Mouse (Mus musculus) myocyte (in vitro differentiated cells): ENCODE data around the gene Atp5g1. TPM values are rescaled to one million over a fixed set of nuclear protein-coding genes. Genes with fewer than 3 reads are reported as not detected.

Experiments
- H3K27me3 ChIP-seq: one replicate; pipeline ENCODE4 v1.6.1; 2011; ENCODE audit not compliant: control insufficient read depth, insufficient read depth, insufficient read length
- H3K36me3 ChIP-seq: one replicate; pipeline ENCODE4 v1.6.1; 2011; ENCODE audit not compliant: control insufficient read depth, insufficient read depth
- H3K4me2 ChIP-seq: one replicate; pipeline ENCODE4 v1.6.1; 2011; ENCODE audit warnings: low read depth, control low read depth
- H3K4me3 ChIP-seq: one replicate; pipeline ENCODE4 v1.5.1; 2011; ENCODE audit warnings: mild to moderate bottlenecking, control low read depth, moderate library complexity
- H3K79me2 ChIP-seq: one replicate; pipeline ENCODE4 v1.6.1; 2011; ENCODE audit not compliant: control insufficient read depth, insufficient read depth
- H3ac ChIP-seq: one replicate; pipeline ENCODE4 v1.6.1; 2011; ENCODE audit not compliant: control insufficient read depth, insufficient read length
- CEBPB ChIP-seq: IDR thresholded peaks from 2 replicates; pipeline ENCODE4 v1.6.1; 2011; ENCODE audit warnings: mild to moderate bottlenecking, moderate library complexity; ENCODE audit not compliant: poor library complexity, insufficient read depth, severe bottlenecking
- E2F4 ChIP-seq: IDR thresholded peaks from one replicate; pipeline ENCODE4 v1.6.1; 2011; ENCODE audit warnings: mild to moderate bottlenecking, control low read depth, moderate library complexity; ENCODE audit not compliant: insufficient read depth
- MAX ChIP-seq: IDR thresholded peaks from one replicate; pipeline ENCODE4 v1.6.1; 2011; ENCODE audit warnings: low read depth, mild to moderate bottlenecking, control low read depth
- MYOD1 ChIP-seq, 3 experiments: IDR thresholded peaks; one replicate each; pipeline ENCODE4 v1.6.1; 2011; ENCODE audit warnings: control low read depth in 2 of 3, low read depth in 2 of 3, mild to moderate bottlenecking in 2 of 3, moderate library complexity in 1 of 3; ENCODE audit not compliant: insufficient read length in 2 of 3, control insufficient read depth in 1 of 3
- MYOG ChIP-seq, 3 experiments: IDR thresholded peaks; one replicate each; pipeline ENCODE4 v1.6.1; 2011; ENCODE audit warnings: control low read depth in 2 of 3, low read depth in 2 of 3, mild to moderate bottlenecking in 2 of 3; ENCODE audit not compliant: insufficient read length in 2 of 3, control insufficient read depth in 1 of 3, insufficient read depth in 1 of 3
- POLR2A ChIP-seq: IDR thresholded peaks from one replicate; pipeline ENCODE4 v1.6.1; 2011; ENCODE audit warnings: low read depth, mild to moderate bottlenecking, control low read depth, moderate library complexity; ENCODE audit not compliant: insufficient read length
- POLR2AphosphoS2 ChIP-seq: IDR thresholded peaks from one replicate; pipeline ENCODE4 v1.6.1; 2011; ENCODE audit warnings: low read depth, control low read depth; ENCODE audit not compliant: insufficient read length
- REST ChIP-seq: IDR thresholded peaks from one replicate; pipeline ENCODE4 v1.6.1; 2011; ENCODE audit warnings: mild to moderate bottlenecking, control low read depth, moderate library complexity; ENCODE audit not compliant: insufficient read depth, insufficient read length
- SRF ChIP-seq: IDR thresholded peaks from one replicate; pipeline ENCODE4 v1.6.1; 2011; ENCODE audit warnings: low read depth; ENCODE audit not compliant: control insufficient read depth, insufficient read length
- TCF12 ChIP-seq: IDR thresholded peaks from one replicate; pipeline ENCODE4 v1.6.1; 2011; ENCODE audit warnings: mild to moderate bottlenecking, control low read depth; ENCODE audit not compliant: poor library complexity, insufficient read depth, severe bottlenecking
- TCF3 ChIP-seq: IDR thresholded peaks from one replicate; pipeline ENCODE4 v1.6.1; 2011; ENCODE audit warnings: low read depth, control low read depth; ENCODE audit not compliant: insufficient read length
- USF1 ChIP-seq: IDR thresholded peaks from one replicate; pipeline ENCODE4 v1.6.1; 2011; ENCODE audit warnings: low read depth, mild to moderate bottlenecking, control low read depth, moderate library complexity
- polyA plus RNA-seq: library from polyadenylated mRNA; unstranded; fragments of >200 nt; fragmentation: generic; extraction: Trizol; gene quantifications from one replicate; pipeline ENCODE4 v1.2.1, GENCODE M21; 2012; ENCODE audit warnings: missing spikeins

The Atp5g1 gene
- polyA plus RNA-seq, 1 experiment, result 1,235 TPM

- peak overlapping the region; percentile 93 for H3ac ChIP-seq
- H3K4me3 ChIP-seq, result peak overlapping the region; percentile 88
- peaks cover 12% of the 10 kb centered on the region for H3K36me3 ChIP-seq
- H3K4me2 ChIP-seq, result peak overlapping the region; percentile 88
- H3K27me3 ChIP-seq, result no peaks in the 10 kb centered on the region
- peaks cover 48% of the 10 kb centered on the region for H3K79me2 ChIP-seq
- TF ChIP-seq MYOD1 (IDR thresholded peaks at IDR 0.05; ENCODE audit: control insufficient read depth in 1 of 3, insufficient read length in 2 of 3, low read depth in 2 of 3) (no peak), SRF (no peak), MYOG (IDR thresholded peaks at IDR 0.05; ENCODE audit: control insufficient read depth in 1 of 3, insufficient read depth in 1 of 3, insufficient read length in 2 of 3, low read depth in 2 of 3) (no peak), E2F4 (no peak), USF1 (no peak), CEBPB (no peak), TCF12 (no peak), POLR2AphosphoS2 (no peak), POLR2A (no peak), MAX (no peak), TCF3 (no peak), REST (no peak)
Observed at GRCm38 (mm10) chr11:96064521-96065214, 10.8 kb downstream of the Atp5g1 start.

- no peaks in the 10 kb centered on the region for H3K27me3 ChIP-seq
- H3ac ChIP-seq, result no peak overlapping the region
- H3K4me3 ChIP-seq, result no peak overlapping the region
- peaks cover 49% of the 10 kb centered on the region for H3K36me3 ChIP-seq
- TF ChIP-seq POLR2AphosphoS2 (no peak), SRF (no peak), E2F4 (no peak), TCF12 (no peak), MYOD1 (IDR thresholded peaks at IDR 0.05; ENCODE audit: control insufficient read depth in 1 of 3, insufficient read length in 2 of 3, low read depth in 2 of 3) (no peak), POLR2A (no peak), REST (no peak), CEBPB (no peak), MYOG (IDR thresholded peaks at IDR 0.05; ENCODE audit: control insufficient read depth in 1 of 3, insufficient read depth in 1 of 3, insufficient read length in 2 of 3, low read depth in 2 of 3) (no peak), TCF3 (no peak), USF1 (no peak)
- peaks cover 56% of the 10 kb centered on the region for H3K79me2 ChIP-seq
- H3K4me2 ChIP-seq, result no peak overlapping the region
Observed at GRCm38 (mm10) chr11:96058309-96058708, 17.2 kb downstream of the Atp5g1 start.

GRCm38 (mm10) chr11:96050854-96051253, 24.6 kb downstream of the Atp5g1 start:
- H3K79me2 ChIP-seq, result peaks cover 3% of the 10 kb centered on the region
- peaks cover 63% of the 10 kb centered on the region for H3K36me3 ChIP-seq
- H3K4me2 ChIP-seq, result no peak overlapping the region
- no peaks in the 10 kb centered on the region for H3K27me3 ChIP-seq
- no peak overlapping the region for H3K4me3 ChIP-seq
- H3ac ChIP-seq, result no peak overlapping the region
- TF ChIP-seq MYOD1 (IDR thresholded peaks at IDR 0.05; ENCODE audit: control insufficient read depth in 1 of 3, insufficient read length in 2 of 3, low read depth in 2 of 3), result no peak
- TF ChIP-seq MYOG (IDR thresholded peaks at IDR 0.05; ENCODE audit: control insufficient read depth in 1 of 3, insufficient read depth in 1 of 3, insufficient read length in 2 of 3, low read depth in 2 of 3), result no peak
- TF ChIP-seq MAX, result no peak
- TF ChIP-seq E2F4, result no peak
- TF ChIP-seq CEBPB, result no peak
- no peak for TF ChIP-seq TCF3
- TF ChIP-seq POLR2AphosphoS2, result no peak
- TF ChIP-seq TCF12, result no peak
- no peak for TF ChIP-seq POLR2A
- TF ChIP-seq SRF, result no peak

GRCm38 (mm10) chr11:96049939-96050338, 25.5 kb downstream of the Atp5g1 start:
- TF ChIP-seq SRF (no peak), MYOD1 (IDR thresholded peaks at IDR 0.05; ENCODE audit: control insufficient read depth in 1 of 3, insufficient read length in 2 of 3, low read depth in 2 of 3) (no peak), MYOG (IDR thresholded peaks at IDR 0.05; ENCODE audit: control insufficient read depth in 1 of 3, insufficient read depth in 1 of 3, insufficient read length in 2 of 3, low read depth in 2 of 3) (no peak), TCF3 (no peak), USF1 (no peak), POLR2A (no peak), E2F4 (no peak), POLR2AphosphoS2 (no peak), MAX (no peak), CEBPB (no peak), REST (no peak), TCF12 (no peak)
- H3K4me2 ChIP-seq, result no peak overlapping the region
- no peaks in the 10 kb centered on the region for H3K27me3 ChIP-seq
- no peak overlapping the region for H3ac ChIP-seq
- no peak overlapping the region for H3K4me3 ChIP-seq
- no peaks in the 10 kb centered on the region for H3K79me2 ChIP-seq
- H3K36me3 ChIP-seq, result peaks cover 58% of the 10 kb centered on the region
